Mouse (Mus musculus): ENCODE measurements around the gene Cabcoco1. TPM values are rescaled to one million over a fixed set of nuclear protein-coding genes. Genes with fewer than 3 reads are reported as not detected.

Cabcoco1 gene
- total RNA-seq, 1 experiment = not detected

- Histone ChIP-seq H3K27ac (ENCODE audit: insufficient read depth, low read depth, low read length, poor library complexity, severe bottlenecking) (no peak overlapping the region), H3K9ac (ENCODE audit: insufficient read depth, low read depth, low read length, poor library complexity, severe bottlenecking) (no peak overlapping the region), H3K4me3 (ENCODE audit: insufficient read depth in 1 of 2, low read depth in 1 of 2, low read length in 2 of 2, poor library complexity in 1 of 2, severe bottlenecking in 1 of 2) (no peak overlapping the region), H3K36me3 (ENCODE audit: control insufficient read depth, insufficient read depth, low read length, poor library complexity, severe bottlenecking) (no peaks in the 10 kb centered on the region), H3K4me1 (ENCODE audit: control insufficient read depth in 2 of 2, insufficient read depth in 2 of 2, low read length in 2 of 2, poor library complexity in 1 of 2) (peaks cover 4 to 9% of the 10 kb centered on the region in 2 experiments; a peak in 2 of 4 replicates), H3K9me3 (ENCODE audit: control insufficient read depth, insufficient read depth, low read depth, low read length) (no peaks in the 10 kb centered on the region)
- DNase-seq (ENCODE audit: low read depth, low spot score) = no peak
- in situ Hi-C loops (cut with MboI; ENCODE audit: low sequenced_read_pairs in 2 of 2, unreplicated experiment in 2 of 2) = no loop called here
- no peak for TF ChIP-seq ZNF384 (IDR thresholded peaks at IDR 0.05; ENCODE audit: low read depth, low read length)
- no peak for TF ChIP-seq MAFK (IDR thresholded peaks at IDR 0.05; ENCODE audit: insufficient read depth, low read depth, low read length)
These were observed 286 bp upstream of the Cabcoco1 start for GRCm38 (mm10) chr10:68541943-68542420.

- in situ Hi-C loops (cut with MboI; ENCODE audit: low sequenced_read_pairs in 2 of 2, unreplicated experiment in 2 of 2) = no loop called here
- no peak for DNase-seq (ENCODE audit: low read depth, low spot score)
- H3K4me3 ChIP-seq (ENCODE audit: insufficient read depth in 1 of 2, low read depth in 1 of 2, low read length in 2 of 2, poor library complexity in 1 of 2, severe bottlenecking in 1 of 2) = no peak overlapping the region
- H3K9ac ChIP-seq (ENCODE audit: insufficient read depth, low read depth, low read length, poor library complexity, severe bottlenecking) = no peak overlapping the region
- H3K9me3 ChIP-seq (ENCODE audit: control insufficient read depth, insufficient read depth, low read depth, low read length) = no peaks in the 10 kb centered on the region
- peaks cover 4 to 9% of the 10 kb centered on the region in 2 experiments; a peak in 2 of 4 replicates for H3K4me1 ChIP-seq (ENCODE audit: control insufficient read depth in 2 of 2, insufficient read depth in 2 of 2, low read length in 2 of 2, poor library complexity in 1 of 2)
- TF ChIP-seq MAFK (IDR thresholded peaks at IDR 0.05; ENCODE audit: insufficient read depth, low read depth, low read length) = no peak
- TF ChIP-seq HCFC1 (IDR thresholded peaks at IDR 0.05; ENCODE audit: borderline replicate concordance, insufficient read depth, low read length) = no peak
- TF ChIP-seq CHD2 (IDR thresholded peaks at IDR 0.05; ENCODE audit: low read depth, low read length) = no peak
- TF ChIP-seq ZNF384 (IDR thresholded peaks at IDR 0.05; ENCODE audit: low read depth, low read length) = no peak
- no peak for TF ChIP-seq ZC3H11A (IDR thresholded peaks at IDR 0.05; ENCODE audit: borderline replicate concordance, low read depth, low read length)
- H3K27ac ChIP-seq (ENCODE audit: insufficient read depth, low read depth, low read length, poor library complexity, severe bottlenecking) = no peak overlapping the region
- no peaks in the 10 kb centered on the region for H3K36me3 ChIP-seq (ENCODE audit: control insufficient read depth, insufficient read depth, low read length, poor library complexity, severe bottlenecking)
These were observed 1.1 kb downstream of the Cabcoco1 start for GRCm38 (mm10) chr10:68540612-68541011.

GRCm38 (mm10) chr10:68537261-68537950 lies 4.3 kb downstream of the Cabcoco1 start:
- in situ Hi-C loops (cut with MboI; ENCODE audit: low sequenced_read_pairs in 2 of 2, unreplicated experiment in 2 of 2) = no loop called here
- DNase-seq (ENCODE audit: low read depth, low spot score) = no peak
- Histone ChIP-seq H3K9me3 (ENCODE audit: control insufficient read depth, insufficient read depth, low read depth, low read length) (no peaks in the 10 kb centered on the region), H3K4me3 (ENCODE audit: insufficient read depth in 1 of 2, low read depth in 1 of 2, low read length in 2 of 2, poor library complexity in 1 of 2, severe bottlenecking in 1 of 2) (no peak overlapping the region), H3K27ac (ENCODE audit: insufficient read depth, low read depth, low read length, poor library complexity, severe bottlenecking) (no peak overlapping the region), H3K36me3 (ENCODE audit: control insufficient read depth, insufficient read depth, low read length, poor library complexity, severe bottlenecking) (no peaks in the 10 kb centered on the region), H3K4me1 (ENCODE audit: control insufficient read depth in 2 of 2, insufficient read depth in 2 of 2, low read length in 2 of 2, poor library complexity in 1 of 2) (peaks cover 4 to 9% of the 10 kb centered on the region in 2 experiments; a peak in 2 of 4 replicates), H3K9ac (ENCODE audit: insufficient read depth, low read depth, low read length, poor library complexity, severe bottlenecking) (no peak overlapping the region)
- TF ChIP-seq ZC3H11A (IDR thresholded peaks at IDR 0.05; ENCODE audit: borderline replicate concordance, low read depth, low read length) (no peak), ZNF384 (IDR thresholded peaks at IDR 0.05; ENCODE audit: low read depth, low read length) (no peak), HCFC1 (IDR thresholded peaks at IDR 0.05; ENCODE audit: borderline replicate concordance, insufficient read depth, low read length) (no peak), CHD2 (IDR thresholded peaks at IDR 0.05; ENCODE audit: low read depth, low read length) (no peak)

- H3K9ac ChIP-seq (ENCODE audit: insufficient read depth, low read depth, low read length, poor library complexity, severe bottlenecking) = no peak overlapping the region
- no peak overlapping the region for H3K27ac ChIP-seq (ENCODE audit: insufficient read depth, low read depth, low read length, poor library complexity, severe bottlenecking)
- H3K36me3 ChIP-seq (ENCODE audit: control insufficient read depth, insufficient read depth, low read length, poor library complexity, severe bottlenecking) = no peaks in the 10 kb centered on the region
- no peaks in the 10 kb centered on the region for H3K9me3 ChIP-seq (ENCODE audit: control insufficient read depth, insufficient read depth, low read depth, low read length)
- in situ Hi-C loops (cut with MboI; ENCODE audit: low sequenced_read_pairs in 2 of 2, unreplicated experiment in 2 of 2) = no loop called here
- no peak for TF ChIP-seq ZC3H11A (IDR thresholded peaks at IDR 0.05; ENCODE audit: borderline replicate concordance, low read depth, low read length)
- TF ChIP-seq ZNF384 (IDR thresholded peaks at IDR 0.05; ENCODE audit: low read depth, low read length) = no peak
- no peak for TF ChIP-seq HCFC1 (IDR thresholded peaks at IDR 0.05; ENCODE audit: borderline replicate concordance, insufficient read depth, low read length)
- TF ChIP-seq CHD2 (IDR thresholded peaks at IDR 0.05; ENCODE audit: low read depth, low read length) = no peak
- TF ChIP-seq MAFK (IDR thresholded peaks at IDR 0.05; ENCODE audit: insufficient read depth, low read depth, low read length) = no peak
- DNase-seq (ENCODE audit: low read depth, low spot score) = no peak
- no peaks in the 10 kb centered on the region for H3K4me1 ChIP-seq (ENCODE audit: control insufficient read depth in 2 of 2, insufficient read depth in 2 of 2, low read length in 2 of 2, poor library complexity in 1 of 2)
- H3K4me3 ChIP-seq (ENCODE audit: insufficient read depth in 1 of 2, low read depth in 1 of 2, low read length in 2 of 2, poor library complexity in 1 of 2, severe bottlenecking in 1 of 2) = no peak overlapping the region
These were observed 12.2 kb downstream of the Cabcoco1 start for GRCm38 (mm10) chr10:68529364-68530049.
